Comparison of ENCODE assay signal across 8 mouse cellular contexts in genomic region chr4:150373111-150374109, GRCm38 (mm10).
DNase-seq lines count a peak whose midpoint lies in the region; ATAC-seq and TF ChIP-seq lines count a peak whose summit lies in the region.

No protein-coding gene starts in this region.

- no peaks in the 10 kb centered on the region for H3K36me3 ChIP-seq in kidney, embryonic 16.5 days (ENCODE audit: insufficient read depth, low read length)
- H3K36me3 ChIP-seq in heart, postnatal 0 days (replicated peaks; ENCODE audit: control insufficient read depth, insufficient read depth, low read length) = no peaks in the 10 kb centered on the region
- no peaks in the 10 kb centered on the region for H3K36me3 ChIP-seq in liver, adult 2 months (ENCODE audit: control insufficient read depth, insufficient read depth, low read length)
- no peaks in the 10 kb centered on the region for H3K36me3 ChIP-seq in midbrain, embryonic 16.5 days (ENCODE audit: control insufficient read depth, insufficient read depth, low read length)

- no peaks in the 10 kb centered on the region for H3K27me3 ChIP-seq in kidney, embryonic 16.5 days (ENCODE audit: insufficient read depth, low read length)
- H3K27me3 ChIP-seq in heart, postnatal 0 days (ENCODE audit: control insufficient read depth, insufficient read depth, low read length) = no peaks in the 10 kb centered on the region
- H3K27me3 ChIP-seq in liver, adult 2 months (ENCODE audit: control insufficient read depth, insufficient read depth, low read length) = no peaks in the 10 kb centered on the region
- H3K27me3 ChIP-seq in midbrain, embryonic 16.5 days (ENCODE audit: control insufficient read depth, insufficient read depth, low read depth, low read length) = no peaks in the 10 kb centered on the region

- H3K4me2 ChIP-seq in kidney, embryonic 16.5 days (replicated peaks; ENCODE audit: low read depth, low read length) = peak overlapping the region; percentile 86
- H3K4me2 ChIP-seq in heart, postnatal 0 days (ENCODE audit: low read depth, low read length) = peak overlapping the region; percentile 96
- H3K4me2 ChIP-seq in midbrain, embryonic 16.5 days (ENCODE audit: low read length) = peak overlapping the region; percentile 93

- peaks cover 25% of the 10 kb centered on the region; the same call in 1 of the 2 replicates for H3K79me2 ChIP-seq in liver, adult 2 months (ENCODE audit: control insufficient read depth, insufficient read depth, low read length)

- peak overlapping the region; percentile 96 for H3K27ac ChIP-seq in kidney, embryonic 16.5 days (ENCODE audit: low read length)
- H3K27ac ChIP-seq in heart, postnatal 0 days (ENCODE audit: low read depth) = peak overlapping the region; percentile 71
- no peak overlapping the region; the same call in 1 of the 2 replicates for H3K27ac ChIP-seq in liver, adult 2 months (replicated peaks; ENCODE audit: insufficient read depth, low read depth, low read length)
- peak overlapping the region; percentile 72 for H3K27ac ChIP-seq in midbrain, embryonic 16.5 days (ENCODE audit: low read length)

- no peak for TF ChIP-seq EP300 in heart, postnatal 0 days (IDR thresholded peaks at IDR 0.05; ENCODE audit: low read depth)

- TF ChIP-seq POLR2A in liver, adult 2 months (IDR thresholded peaks at IDR 0.05; ENCODE audit: extremely low read depth, insufficient read depth, low read length) = no peak

- DNase-seq in kidney, adult 11 months = no peak
- DNase-seq in NIH3T3 (ENCODE audit: low read depth) = peak; percentile 64
- peak; percentile 92 for DNase-seq in fat pad, adult 2 months (ENCODE audit: extremely low read depth, low read depth, low spot score)
- DNase-seq in heart, postnatal 0 days (ENCODE audit: low spot score) = no peak
- DNase-seq in liver, adult 2 months (ENCODE audit: extremely low read depth, low read depth, low spot score) = peak; percentile 65
- DNase-seq in spleen, adult 12 weeks (ENCODE audit: low spot score) = no peak

- ATAC-seq in kidney, embryonic 16.5 days (ENCODE audit: low FRiP score, low TSS enrichment) = peak; percentile 37; the same call in 1 of the 2 replicates
- no peak for ATAC-seq in heart, postnatal 0 days (ENCODE audit: insufficient read depth, low read depth)
- peak; percentile 46 for ATAC-seq in midbrain, embryonic 16.5 days

- 5% methylated on average over 15 of the region's 15 CpGs for WGBS in kidney, embryonic 16.5 days
- WGBS in heart, postnatal 0 days = 3% methylated on average over 15 of the region's 15 CpGs
- WGBS in liver, adult 2 months = 25% methylated on average over 15 of the region's 15 CpGs
- WGBS in midbrain, embryonic 16.5 days = 2% methylated on average over 15 of the region's 15 CpGs

- no peak for TF ChIP-seq CTCF in heart, postnatal 0 days (IDR thresholded peaks at IDR 0.05; ENCODE audit: low read depth)
- no peak for TF ChIP-seq CTCF in liver, adult 2 months (IDR thresholded peaks at IDR 0.05; ENCODE audit: low read depth, low read length)

- peak overlapping the region; percentile 47 for H3K9ac ChIP-seq in kidney, embryonic 16.5 days (replicated peaks; ENCODE audit: low read length)
- H3K9ac ChIP-seq in heart, postnatal 0 days (replicated peaks; ENCODE audit: low read depth, low read length) = peak overlapping the region; percentile 41
- H3K9ac ChIP-seq in liver, adult 2 months (ENCODE audit: low read depth, low read length) = no peak overlapping the region
- peak overlapping the region; percentile 50 for H3K9ac ChIP-seq in midbrain, embryonic 16.5 days (ENCODE audit: low read depth, low read length)

- H3K9me3 ChIP-seq in kidney, embryonic 16.5 days (ENCODE audit: low read length) = no peaks in the 10 kb centered on the region
- no peaks in the 10 kb centered on the region for H3K9me3 ChIP-seq in heart, postnatal 0 days (replicated peaks; ENCODE audit: control insufficient read depth, low read length)
- H3K9me3 ChIP-seq in midbrain, embryonic 16.5 days (replicated peaks; ENCODE audit: control insufficient read depth, low read length, poor library complexity, severe bottlenecking) = no peaks in the 10 kb centered on the region

- peak overlapping the region; percentile 71 for H3K4me3 ChIP-seq in kidney, embryonic 16.5 days (ENCODE audit: low read length)
- peak overlapping the region; percentile 59 for H3K4me3 ChIP-seq in heart, postnatal 0 days (ENCODE audit: low read depth, low read length)
- H3K4me3 ChIP-seq in liver, adult 2 months (ENCODE audit: insufficient read depth, low read depth, low read length) = no peak overlapping the region
- peak overlapping the region; percentile 69 for H3K4me3 ChIP-seq in midbrain, embryonic 16.5 days (ENCODE audit: low read depth, low read length)

- H3K4me1 ChIP-seq in kidney, embryonic 16.5 days (ENCODE audit: insufficient read depth, low read length) = peaks cover 56% of the 10 kb centered on the region
- peaks cover 44% of the 10 kb centered on the region for H3K4me1 ChIP-seq in heart, postnatal 0 days (ENCODE audit: control insufficient read depth, insufficient read depth)
- peaks cover 15% of the 10 kb centered on the region for H3K4me1 ChIP-seq in liver, adult 2 months (ENCODE audit: control insufficient read depth, insufficient read depth, low read length)
- H3K4me1 ChIP-seq in midbrain, embryonic 16.5 days (ENCODE audit: control insufficient read depth, insufficient read depth, low read length) = peaks cover 60% of the 10 kb centered on the region

Comparison
In these comparisons a context has a peak if more than half of its experiments do, and no peak if none do; other contexts are left out.
1. DNase-seq: peak in NIH3T3 (single experiment), fat pad, adult 2 months (single experiment) and liver, adult 2 months (single experiment); none in kidney, adult 11 months (single experiment), heart, postnatal 0 days (single experiment) and spleen, adult 12 weeks (single experiment).
2. Peak in every context shown above with its lines, with median percentiles within 50 percentile points of each other: H3K4me2 ChIP-seq.